Mouse (Mus musculus): ENCODE results near the gene Scnm1.
"Not testable (repeated sequence)": the region's sequence is repeated elsewhere in the genome, so short reads cannot be mapped to it uniquely, and the experiment has no call there.

The Scnm1 gene

GRCm38 (mm10) chr3:95147924-95148323 lies 14.1 kb upstream of the Scnm1 start:
- DNase-seq (ENCODE audit: low read depth, low spot score), result no peak

- DNase-seq (ENCODE audit: low read depth, low spot score), result peak; percentile 75
These were observed 8.8 kb upstream of the Scnm1 start for GRCm38 (mm10) chr3:95142617-95143011.

- no peak for DNase-seq (ENCODE audit: low read depth, low spot score)
These were observed 8.3 kb upstream of the Scnm1 start, which contains the start of gene Tnfaip8l2 for GRCm38 (mm10) chr3:95141952-95142616. Gene Tnfaip8l2, minus strand, starts transcription at chr3:95142360.

DNA sequence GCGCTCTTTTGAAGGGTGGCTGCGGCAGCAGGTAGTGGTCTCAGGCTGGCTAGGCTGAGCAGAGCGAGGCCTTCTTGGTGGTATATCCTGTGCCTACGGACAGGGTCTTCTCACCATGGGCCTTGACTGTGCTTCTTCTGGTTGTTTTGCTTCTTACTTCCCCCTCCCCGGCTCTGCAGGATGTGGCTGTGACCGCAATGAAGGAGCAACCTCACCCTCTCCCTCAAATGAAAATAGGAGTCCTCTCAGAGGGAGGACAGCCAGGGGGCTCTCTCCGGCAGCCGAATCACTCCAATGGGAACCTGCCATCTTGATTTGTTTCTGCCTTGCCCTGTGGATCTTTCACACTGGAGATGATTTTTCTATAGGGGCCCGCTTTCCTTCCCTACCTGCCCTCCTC lies 7.7 kb upstream of the Scnm1 start:
- no peak for DNase-seq (ENCODE audit: low read depth, low spot score)

- no peak for DNase-seq (ENCODE audit: low read depth, low spot score)
These were observed 7.0 kb upstream of the Scnm1 start for GRCm38 (mm10) chr3:95140795-95141194.

DNA sequence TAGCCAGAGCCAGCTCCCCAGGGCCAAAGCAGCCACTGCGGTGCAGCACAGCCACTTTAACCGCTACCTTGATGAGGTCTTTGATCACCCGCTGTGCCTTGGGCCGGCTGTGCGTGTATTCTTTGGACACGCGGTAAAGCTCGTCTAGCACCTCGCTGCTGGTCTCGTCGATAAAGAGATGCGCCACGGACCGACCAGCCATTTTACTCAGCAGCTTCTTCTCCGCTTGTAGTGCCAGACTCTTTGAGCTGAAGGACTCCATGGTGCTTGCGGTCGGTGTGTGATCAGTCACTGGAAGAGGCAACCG lies 6.4 kb upstream of the Scnm1 start:
- DNase-seq (ENCODE audit: low read depth, low spot score), result no peak

DNA sequence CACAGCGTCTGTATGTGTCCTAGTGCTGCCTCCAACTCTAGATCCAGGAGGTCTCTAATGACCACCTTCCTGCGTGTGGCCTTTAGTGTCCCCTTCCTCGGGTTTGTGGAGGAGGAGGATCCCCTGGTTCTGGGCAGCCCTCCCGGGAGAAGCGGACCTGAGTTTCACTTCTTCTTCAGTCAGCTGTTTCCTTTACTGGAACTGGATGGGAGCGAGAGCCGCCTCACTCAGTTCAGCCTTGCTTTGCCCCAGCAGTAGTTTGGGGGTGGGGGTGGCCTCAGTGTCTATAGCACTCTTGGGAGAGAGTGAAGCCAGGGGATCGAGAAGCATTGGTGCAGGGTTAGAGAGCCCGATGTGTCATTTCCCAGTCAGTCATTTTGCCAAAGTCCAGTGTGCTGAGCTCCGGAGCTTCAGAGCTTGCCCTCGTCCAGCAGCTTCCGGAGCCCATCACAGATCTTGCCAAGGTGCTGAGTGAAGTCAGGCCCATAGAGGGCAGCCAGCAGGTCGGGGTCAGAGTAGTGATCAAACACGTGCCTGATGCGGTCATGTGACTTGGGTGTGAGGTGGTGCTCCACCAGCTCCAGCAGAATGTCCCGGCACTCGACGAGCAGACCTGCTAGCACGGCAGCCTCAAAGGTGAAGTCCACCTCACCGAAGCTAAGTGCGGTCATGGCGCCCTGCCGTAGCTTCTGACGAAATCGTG lies 5.9 kb upstream of the Scnm1 start:
- no peak for DNase-seq (ENCODE audit: low read depth, low spot score)

DNA sequence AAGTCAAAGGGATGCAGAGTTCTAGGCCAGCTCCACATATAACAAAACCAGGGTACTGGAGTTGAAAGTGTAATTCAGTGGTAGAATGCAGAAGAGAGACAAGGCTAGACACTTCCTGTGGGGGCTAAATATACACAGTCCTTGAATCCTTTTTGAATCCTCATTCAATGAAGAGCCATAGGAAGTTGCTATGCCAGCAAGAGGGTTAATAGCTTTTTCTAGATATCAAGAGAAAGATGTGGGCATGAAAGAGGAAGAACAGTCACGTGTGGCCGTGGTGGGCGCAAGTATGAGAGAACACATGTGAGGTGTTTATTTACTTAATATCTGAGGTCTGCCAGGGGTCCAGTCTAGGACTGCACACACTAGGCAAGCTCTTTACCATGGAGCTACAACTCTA lies 2.5 kb upstream of the Scnm1 start:
- DNase-seq (ENCODE audit: low read depth, low spot score), result no peak

GRCm38 (mm10) chr3:95135433-95136052 lies 1.7 kb upstream of the Scnm1 start:
- DNase-seq (ENCODE audit: low read depth, low spot score), result no peak

DNA sequence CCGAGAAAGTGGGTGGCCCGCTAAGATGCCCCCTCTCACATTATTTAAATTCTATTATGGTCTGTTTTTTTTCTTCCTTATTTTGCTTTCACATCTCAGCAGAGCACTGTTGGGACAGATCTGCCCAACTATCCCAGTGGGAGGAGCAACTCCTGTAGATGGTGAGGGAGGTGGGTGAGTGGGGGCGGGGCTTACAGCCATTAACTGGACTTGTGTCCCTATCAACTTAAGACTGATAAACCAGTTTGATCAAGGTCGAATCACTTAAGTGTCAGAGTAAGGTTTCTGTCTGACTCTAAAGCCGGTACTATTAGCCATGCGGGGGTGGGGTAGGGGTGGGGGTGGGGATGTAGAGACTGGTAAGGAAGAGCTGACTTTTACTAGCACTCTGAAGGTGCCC lies 1.2 kb upstream of the Scnm1 start:
- no peak for DNase-seq (ENCODE audit: low read depth, low spot score)

GRCm38 (mm10) chr3:95134133-95134532 lies 322 bp upstream of the Scnm1 start:
- DNase-seq (ENCODE audit: low read depth, low spot score), result not testable (repeated sequence)

- no peak for DNase-seq (ENCODE audit: low read depth, low spot score)
These were observed 635 bp downstream of the Scnm1 start for GRCm38 (mm10) chr3:95133176-95133575.

GRCm38 (mm10) chr3:95132389-95132788 lies 1.4 kb downstream of the Scnm1 start:
- DNase-seq (ENCODE audit: low read depth, low spot score), result not testable (repeated sequence)

GRCm38 (mm10) chr3:95130081-95130480 lies 3.7 kb downstream of the Scnm1 start:
- no peak for DNase-seq (ENCODE audit: low read depth, low spot score)

DNA sequence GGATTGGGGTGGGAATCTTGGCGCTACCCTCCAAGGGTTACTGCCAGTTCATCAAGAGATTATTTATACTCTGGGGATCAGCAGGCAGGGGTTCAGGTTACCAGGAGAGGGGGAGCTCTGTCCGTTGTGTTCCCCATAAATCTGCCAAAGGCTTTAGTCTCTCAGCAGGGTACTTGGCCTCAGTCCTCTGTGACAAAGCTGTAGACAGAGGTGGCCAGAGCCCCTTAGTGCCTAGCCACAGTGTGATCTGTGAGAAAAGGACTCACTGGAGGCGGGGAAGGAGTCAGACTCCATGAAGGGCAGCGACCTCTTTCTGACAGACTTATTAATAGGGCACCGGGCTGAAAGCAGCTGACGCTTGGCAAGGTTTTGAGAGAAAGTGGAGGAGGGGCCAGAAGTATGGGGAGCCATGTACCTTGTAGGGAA lies 4.6 kb downstream of the Scnm1 start:
- DNase-seq (ENCODE audit: low read depth, low spot score), result no peak

- no peak for DNase-seq (ENCODE audit: low read depth, low spot score)
These were observed 8.8 kb downstream of the Scnm1 start for GRCm38 (mm10) chr3:95124972-95125371.

DNA sequence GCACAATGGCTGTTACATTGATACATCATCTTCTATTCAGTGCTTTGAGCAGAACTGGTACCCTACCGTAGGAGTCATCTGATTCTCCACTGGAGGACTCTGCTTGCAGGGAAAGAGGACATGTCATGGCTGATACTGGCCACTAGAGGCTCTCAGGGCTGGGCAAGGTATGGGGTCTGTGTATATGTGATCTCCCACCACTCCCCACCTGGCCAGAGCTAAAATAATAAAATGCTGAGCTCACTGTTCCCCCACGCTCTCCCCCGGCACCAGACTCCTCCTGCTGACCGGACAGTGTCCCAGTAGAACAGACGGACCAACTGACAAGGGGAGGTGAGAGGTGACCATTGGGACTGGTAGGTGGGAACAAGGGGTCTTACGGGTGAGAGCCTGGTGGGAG lies 9.6 kb downstream of the Scnm1 start, which contains the start of gene Tmod4:
TSS of gene Tmod4 (plus strand) at position 231 of the 400 bp plus-strand sequence.
- no peak for DNase-seq (ENCODE audit: low read depth, low spot score)

- no peak for DNase-seq (ENCODE audit: low read depth, low spot score)
These were observed 12.2 kb downstream of the Scnm1 start for GRCm38 (mm10) chr3:95121580-95121979.

- no peak for DNase-seq (ENCODE audit: low read depth, low spot score)
These were observed 16.1 kb downstream of the Scnm1 start for GRCm38 (mm10) chr3:95117751-95118150.

DNA sequence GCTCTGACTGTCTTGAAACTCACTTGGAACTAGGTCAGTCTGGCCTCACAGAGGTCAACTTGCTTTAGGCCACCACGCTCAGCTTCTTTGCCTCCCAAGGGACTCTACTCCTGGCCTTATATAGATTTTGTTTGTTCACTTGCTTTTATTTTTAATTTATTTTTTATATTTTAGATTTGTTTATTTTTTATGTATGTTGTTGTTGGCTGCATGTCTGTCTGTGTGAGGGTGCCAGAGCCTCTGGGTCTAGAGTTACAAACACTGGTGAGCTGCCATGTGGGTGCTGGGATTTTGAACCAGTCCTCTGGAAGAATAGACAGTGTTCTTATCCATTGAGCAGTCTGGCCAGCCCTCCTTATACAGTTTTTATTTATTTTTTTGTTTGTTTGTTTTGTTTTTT lies 21.1 kb downstream of the Scnm1 start:
- no peak for DNase-seq (ENCODE audit: low read depth, low spot score)

- peak; percentile 72 for DNase-seq (ENCODE audit: low read depth, low spot score)
These were observed 22.7 kb downstream of the Scnm1 start, which contains the start of gene Vps72 for GRCm38 (mm10) chr3:95110911-95111726. Gene Vps72, plus strand, starts transcription at chr3:95111022.

- DNase-seq (ENCODE audit: low read depth, low spot score), result no peak
These were observed 25.9 kb downstream of the Scnm1 start for GRCm38 (mm10) chr3:95107898-95108297.

Data from retina, postnatal 7 days (tissue).